Mouse (Mus musculus): ENCODE results near the gene Syngr1. TPM values are rescaled to one million over a fixed set of nuclear protein-coding genes. Genes with fewer than 3 reads are reported as not detected.

Syngr1 gene
- total and polyA plus RNA-seq, 3 experiments, result 105 to 115 TPM; not detected in 1

- Histone ChIP-seq H3K36me3 (ENCODE audit: control insufficient read depth in 1 of 2, insufficient read depth in 2 of 2, low read length in 2 of 2) (peaks cover 0 to 29% of the 10 kb centered on the region in 2 experiments; a peak in 2 of 4 replicates), H3K9me3 (replicated peaks; ENCODE audit: insufficient read depth, low read length) (no peaks in the 10 kb centered on the region), H3K79me2 (ENCODE audit: control insufficient read depth, insufficient read depth, low read length, poor library complexity) (peaks cover 16% of the 10 kb centered on the region), H3K27ac (ENCODE audit: control insufficient read depth, low read depth, low read length) (peak overlapping the region; percentile 95), H3K4me1 (ENCODE audit: control insufficient read depth in 1 of 2, insufficient read depth in 2 of 2, low read length in 2 of 2) (peaks cover 19 to 38% of the 10 kb centered on the region in 2 experiments), H3K4me3 (ENCODE audit: control insufficient read depth in 1 of 2, insufficient read depth in 1 of 2, low read depth in 2 of 2, low read length in 2 of 2) (no peak overlapping the region), H3K9ac (ENCODE audit: control insufficient read depth, low read depth, low read length, poor library complexity, severe bottlenecking) (no peak overlapping the region), H3K27me3 (ENCODE audit: control insufficient read depth in 1 of 2, insufficient read depth in 2 of 2, low read length in 2 of 2) (no peaks in the 10 kb centered on the region)
- TF ChIP-seq GATA1 (IDR thresholded peaks at IDR 0.05; ENCODE audit: low read depth, low read length) (peak; percentile 51; the same call in 1 of the 2 replicates), POLR2A (IDR thresholded peaks at IDR 0.05; ENCODE audit: control insufficient read depth in 1 of 2, insufficient read depth in 1 of 2, low read depth in 1 of 2, low read length in 2 of 2, poor library complexity in 1 of 2) (no peak), ELF1 (IDR thresholded peaks at IDR 0.05; ENCODE audit: low read depth, low read length) (no peak), EP300 (IDR thresholded peaks at IDR 0.05; ENCODE audit: low read depth in 1 of 2, low read length in 2 of 2) (peak in 1 of 2 experiments; percentile 64; a peak in 2 of 4 replicates), TAL1 (IDR thresholded peaks at IDR 0.05; ENCODE audit: low read length) (peak; percentile 62), ETS1 (IDR thresholded peaks at IDR 0.05; ENCODE audit: low read depth, low read length) (peak; percentile 20; the same call in 1 of the 2 replicates), TCF12 (IDR thresholded peaks at IDR 0.05; ENCODE audit: low read depth, low read length) (peak; percentile 84), HCFC1 (IDR thresholded peaks at IDR 0.05; ENCODE audit: low read depth, low read length) (no peak)
- DNase-seq (ENCODE audit: low read depth, low spot score), result peak; percentile 24
Measured at GRCm38 (mm10) chr15:80129982-80130381, 38.8 kb downstream of the Syngr1 start.

GRCm38 (mm10) chr15:80130689-80131088 is 39.6 kb downstream of the Syngr1 start:
- peak; percentile 91 for DNase-seq (ENCODE audit: low read depth, low spot score)
- Histone ChIP-seq H3K36me3 (ENCODE audit: control insufficient read depth in 1 of 2, insufficient read depth in 2 of 2, low read length in 2 of 2) (peaks cover 0 to 36% of the 10 kb centered on the region in 2 experiments; a peak in 2 of 4 replicates), H3K4me3 (ENCODE audit: control insufficient read depth in 1 of 2, insufficient read depth in 1 of 2, low read depth in 2 of 2, low read length in 2 of 2) (peak overlapping the region; percentile 19 to 24; a peak in 3 of 4 replicates), H3K27ac (ENCODE audit: control insufficient read depth, low read depth, low read length) (peak overlapping the region; percentile 95), H3K27me3 (ENCODE audit: control insufficient read depth in 1 of 2, insufficient read depth in 2 of 2, low read length in 2 of 2) (no peaks in the 10 kb centered on the region), H3K4me1 (ENCODE audit: control insufficient read depth in 1 of 2, insufficient read depth in 2 of 2, low read length in 2 of 2) (peaks cover 20 to 38% of the 10 kb centered on the region in 2 experiments), H3K9ac (ENCODE audit: control insufficient read depth, low read depth, low read length, poor library complexity, severe bottlenecking) (peak overlapping the region; percentile 60), H3K9me3 (replicated peaks; ENCODE audit: insufficient read depth, low read length) (no peaks in the 10 kb centered on the region), H3K79me2 (ENCODE audit: control insufficient read depth, insufficient read depth, low read length, poor library complexity) (peaks cover 21% of the 10 kb centered on the region)
- TF ChIP-seq ETS1 (IDR thresholded peaks at IDR 0.05; ENCODE audit: low read depth, low read length), result peak; percentile 86
- no peak; the same call in 1 of the 2 replicates for TF ChIP-seq MAZ (IDR thresholded peaks at IDR 0.05; ENCODE audit: low read depth, low read length)
- peak; percentile 23; the same call in 1 of the 2 replicates for TF ChIP-seq MYC (IDR thresholded peaks at IDR 0.05; ENCODE audit: low read depth, low read length)
- peak; percentile 40; the same call in 1 of the 2 replicates for TF ChIP-seq TBP (IDR thresholded peaks at IDR 0.05; ENCODE audit: low read depth, low read length)
- TF ChIP-seq RCOR1 (IDR thresholded peaks at IDR 0.05; ENCODE audit: low read depth, low read length), result peak; percentile 69
- no peak for TF ChIP-seq BHLHE40 (IDR thresholded peaks at IDR 0.05; ENCODE audit: borderline replicate concordance, low read depth, low read length)
- TF ChIP-seq ELF1 (IDR thresholded peaks at IDR 0.05; ENCODE audit: low read depth, low read length), result peak; percentile 35; the same call in 1 of the 2 replicates
- peak; percentile 42; the same call in 1 of the 2 replicates for TF ChIP-seq JUND (IDR thresholded peaks at IDR 0.05; ENCODE audit: low read depth, low read length)
- TF ChIP-seq NELFE (IDR thresholded peaks at IDR 0.05; ENCODE audit: low read depth, low read length), result peak; percentile 38
- TF ChIP-seq MAFK (IDR thresholded peaks at IDR 0.05; ENCODE audit: borderline replicate concordance, low read depth, low read length), result no peak
- TF ChIP-seq UBTF (IDR thresholded peaks at IDR 0.05; ENCODE audit: borderline replicate concordance, insufficient read depth, low read depth, low read length), result no peak
- TF ChIP-seq POLR2A (IDR thresholded peaks at IDR 0.05; ENCODE audit: control insufficient read depth in 1 of 2, insufficient read depth in 1 of 2, low read depth in 1 of 2, low read length in 2 of 2, poor library complexity in 1 of 2), result 0 out of 4 replicates have a peak, but pooled peaks of 1 of the 2 experiments have one; percentile 21
- TF ChIP-seq GABPA (IDR thresholded peaks at IDR 0.05; ENCODE audit: low read depth, low read length), result no peak
- no peak for TF ChIP-seq CTCF (IDR thresholded peaks at IDR 0.05 in 2 of 3, conservative IDR thresholded peaks at IDR 0.05 in 1 of 3; ENCODE audit: control insufficient read depth in 1 of 3, insufficient read depth in 1 of 3, low read depth in 2 of 3, low read length in 3 of 3, poor library complexity in 1 of 3, severe bottlenecking in 1 of 3)
- TF ChIP-seq ZKSCAN1 (IDR thresholded peaks at IDR 0.05; ENCODE audit: low read depth, low read length), result no peak
- TF ChIP-seq GATA1 (IDR thresholded peaks at IDR 0.05; ENCODE audit: low read depth, low read length), result peak; percentile 94
- peak; percentile 78 for TF ChIP-seq SIN3A (IDR thresholded peaks at IDR 0.05; ENCODE audit: low read length)
- TF ChIP-seq E2F4 (IDR thresholded peaks at IDR 0.05; ENCODE audit: borderline replicate concordance, low read depth, low read length), result no peak
- TF ChIP-seq USF2 (IDR thresholded peaks at IDR 0.05; ENCODE audit: borderline replicate concordance in 1 of 2, insufficient read depth in 1 of 2, low read depth in 1 of 2, low read length in 2 of 2), result no peak
- no peak for TF ChIP-seq RAD21 (IDR thresholded peaks at IDR 0.05; ENCODE audit: low read depth, low read length)
- no peak for TF ChIP-seq USF1 (IDR thresholded peaks at IDR 0.05; ENCODE audit: low read depth, low read length)
- TF ChIP-seq MYB (IDR thresholded peaks at IDR 0.05; ENCODE audit: low read depth, low read length), result peak; percentile 99
- 0 out of 2 replicates have a peak, but pooled peaks have one; percentile 31 for TF ChIP-seq MEF2A (IDR thresholded peaks at IDR 0.05; ENCODE audit: extremely low read depth, insufficient replicate concordance, low read depth, low read length, poor library complexity, severe bottlenecking)
- no peak; the same call in none of the 2 replicates for TF ChIP-seq MAX (IDR thresholded peaks at IDR 0.05; ENCODE audit: low read length)
- TF ChIP-seq EP300 (IDR thresholded peaks at IDR 0.05; ENCODE audit: low read depth in 1 of 2, low read length in 2 of 2), result peak; percentile 96 to 98

Data from MEL (cell line).